Comparison of ENCODE assay signal across 9 mouse cellular contexts in genomic region chr9:69301955-69302354, GRCm38 (mm10).
A peak's percentile ranks its signal among the peaks of the same experiment; 100 is the strongest.
DNase-seq lines count a peak whose midpoint lies in the region; ATAC-seq and TF ChIP-seq lines count a peak whose summit lies in the region.
"Had no signal": no experiment of that assay in that cellular context is flagged by ENCODE, and none has a peak within 500 bp of the region (broad histone marks: within the 10 kb centered on the region; RNA-seq: fewer than 3 reads in every experiment).

No protein-coding gene starts in this region.

- H3K4me2 ChIP-seq in intestine, embryonic 14.5 days (ENCODE audit: low read length), result peak overlapping the region; percentile 30; the same call in 1 of the 2 replicates
- no peak overlapping the region for H3K4me2 ChIP-seq in intestine, postnatal 0 days (replicated peaks; ENCODE audit: low read depth)
- peak overlapping the region; percentile 21 for H3K4me2 ChIP-seq in embryonic facial prominence, embryonic 12.5 days (replicated peaks)
- peak overlapping the region; percentile 34; the same call in 1 of the 2 replicates for H3K4me2 ChIP-seq in limb, embryonic 14.5 days (replicated peaks; ENCODE audit: low read depth, low read length, severe bottlenecking)

- DNase-seq in intestine, embryonic 14.5 days (ENCODE audit: low spot score), result no peak
- peak; percentile 52 for DNase-seq in brain, embryonic 14.5 days (ENCODE audit: low read depth)
- no peak for DNase-seq in limb, embryonic 14.5 days (ENCODE audit: low spot score)
- DNase-seq in thymus, postnatal 4 days, result no peak
- no peak for DNase-seq in adrenal gland, postnatal 10 days
- DNase-seq: lung, adult 2 months; thymus, postnatal 14 days had no signal

- H3K27me3 ChIP-seq in intestine, embryonic 14.5 days (replicated peaks; ENCODE audit: control insufficient read depth, insufficient read depth, low read length), result 0 out of 2 replicates have a peak, but pooled peaks cover 2% of the 10 kb centered on the region
- H3K27me3 ChIP-seq in intestine, postnatal 0 days (replicated peaks; ENCODE audit: control insufficient read depth, insufficient read depth, low read length), result no peaks in the 10 kb centered on the region
- H3K27me3 ChIP-seq in embryonic facial prominence, embryonic 12.5 days, result no peaks in the 10 kb centered on the region
- H3K27me3 ChIP-seq in limb, embryonic 14.5 days (ENCODE audit: control insufficient read depth, insufficient read depth, low read length), result no peaks in the 10 kb centered on the region

- H3K4me3 ChIP-seq in intestine, embryonic 14.5 days (ENCODE audit: low read depth, low read length), result no peak overlapping the region
- no peak overlapping the region for H3K4me3 ChIP-seq in intestine, postnatal 0 days (ENCODE audit: low read depth, low read length)
- no peak overlapping the region for H3K4me3 ChIP-seq in embryonic facial prominence, embryonic 12.5 days
- 0 out of 2 replicates have a peak overlapping the region, but pooled peaks have one; percentile 4 for H3K4me3 ChIP-seq in limb, embryonic 14.5 days (replicated peaks; ENCODE audit: low read length)

- H3K9me3 ChIP-seq in intestine, embryonic 14.5 days (ENCODE audit: control insufficient read depth, low read length), result no peaks in the 10 kb centered on the region
- no peaks in the 10 kb centered on the region for H3K9me3 ChIP-seq in intestine, postnatal 0 days (ENCODE audit: control insufficient read depth)
- H3K9me3 ChIP-seq in embryonic facial prominence, embryonic 12.5 days, result no peaks in the 10 kb centered on the region
- no peaks in the 10 kb centered on the region for H3K9me3 ChIP-seq in limb, embryonic 14.5 days (ENCODE audit: control insufficient read depth, low read length)

- no peak for TF ChIP-seq POLR2A in brain, embryonic 14.5 days (IDR thresholded peaks at IDR 0.05; ENCODE audit: borderline replicate concordance, extremely low read depth, insufficient read depth, insufficient read length, poor library complexity, severe bottlenecking)
- TF ChIP-seq POLR2A in limb, embryonic 14.5 days (IDR thresholded peaks at IDR 0.05; ENCODE audit: borderline replicate concordance, extremely low read depth, insufficient read depth, insufficient read length), result no peak

- TF ChIP-seq CTCF in intestine, postnatal 0 days (IDR thresholded peaks at IDR 0.05; ENCODE audit: low read depth), result no peak
- TF ChIP-seq CTCF in brain, embryonic 14.5 days (IDR thresholded peaks at IDR 0.05; ENCODE audit: borderline replicate concordance, extremely low read depth, insufficient read depth, insufficient read length), result no peak

- no peak for ATAC-seq in intestine, embryonic 14.5 days (replicated peaks; ENCODE audit: low FRiP score, low TSS enrichment, low read depth)
- ATAC-seq in intestine, postnatal 0 days, result no peak
- no peak for ATAC-seq in embryonic facial prominence, embryonic 12.5 days (ENCODE audit: insufficient number of reproducible peaks, insufficient read depth, low FRiP score, low TSS enrichment)
- peak; percentile 51; the same call in 1 of the 2 replicates for ATAC-seq in limb, embryonic 14.5 days (ENCODE audit: low FRiP score, low read depth)

- H3K36me3 ChIP-seq in intestine, embryonic 14.5 days (ENCODE audit: control insufficient read depth, insufficient read depth, low read length), result no peaks in the 10 kb centered on the region
- H3K36me3 ChIP-seq in intestine, postnatal 0 days (ENCODE audit: control insufficient read depth, insufficient read depth), result no peaks in the 10 kb centered on the region
- H3K36me3 ChIP-seq in embryonic facial prominence, embryonic 12.5 days, result no peaks in the 10 kb centered on the region
- H3K36me3 ChIP-seq in limb, embryonic 14.5 days (ENCODE audit: control insufficient read depth, insufficient read depth, low read length), result no peaks in the 10 kb centered on the region

- H3K27ac ChIP-seq in intestine, embryonic 14.5 days (ENCODE audit: low read depth), result peak overlapping the region; percentile 40
- H3K27ac ChIP-seq in intestine, postnatal 0 days (ENCODE audit: low read depth, low read length), result no peak overlapping the region
- H3K27ac ChIP-seq in embryonic facial prominence, embryonic 12.5 days, result peak overlapping the region; percentile 69; the same call in 1 of the 2 replicates
- peak overlapping the region; percentile 67; the same call in 1 of the 2 replicates for H3K27ac ChIP-seq in limb, embryonic 14.5 days (replicated peaks; ENCODE audit: low read depth, low read length)

- WGBS in intestine, embryonic 14.5 days, result 24% methylated on average over 4 of the region's 4 CpGs
- 33% methylated on average over 4 of the region's 4 CpGs for WGBS in intestine, postnatal 0 days
- 11% methylated on average over 4 of the region's 4 CpGs for WGBS in embryonic facial prominence, embryonic 12.5 days
- 9% methylated on average over 4 of the region's 4 CpGs for WGBS in limb, embryonic 14.5 days

- peaks cover 14% of the 10 kb centered on the region for H3K4me1 ChIP-seq in intestine, embryonic 14.5 days (replicated peaks; ENCODE audit: control insufficient read depth, insufficient read depth, low read length)
- H3K4me1 ChIP-seq in intestine, postnatal 0 days (replicated peaks; ENCODE audit: control insufficient read depth, insufficient read depth, low read length), result no peaks in the 10 kb centered on the region
- H3K4me1 ChIP-seq in embryonic facial prominence, embryonic 12.5 days, result peaks cover 45% of the 10 kb centered on the region
- H3K4me1 ChIP-seq in limb, embryonic 14.5 days (ENCODE audit: control insufficient read depth, insufficient read depth, low read length), result peaks cover 31% of the 10 kb centered on the region

- no peak overlapping the region for H3K9ac ChIP-seq in intestine, embryonic 14.5 days (ENCODE audit: low read length)
- no peak overlapping the region for H3K9ac ChIP-seq in intestine, postnatal 0 days (ENCODE audit: low read depth, low read length)
- no peak overlapping the region for H3K9ac ChIP-seq in embryonic facial prominence, embryonic 12.5 days
- 0 out of 2 replicates have a peak overlapping the region, but pooled peaks have one; percentile 9 for H3K9ac ChIP-seq in limb, embryonic 14.5 days (ENCODE audit: low read depth, low read length, severe bottlenecking)
